Mouse (Mus musculus): ENCODE measurements around the gene Gm28047. TPM values are rescaled to one million over a fixed set of nuclear protein-coding genes. Genes with fewer than 3 reads are reported as not detected.

Gm28047 gene
- total RNA-seq, 1 experiment from 2014 or later, result not detected

DNA sequence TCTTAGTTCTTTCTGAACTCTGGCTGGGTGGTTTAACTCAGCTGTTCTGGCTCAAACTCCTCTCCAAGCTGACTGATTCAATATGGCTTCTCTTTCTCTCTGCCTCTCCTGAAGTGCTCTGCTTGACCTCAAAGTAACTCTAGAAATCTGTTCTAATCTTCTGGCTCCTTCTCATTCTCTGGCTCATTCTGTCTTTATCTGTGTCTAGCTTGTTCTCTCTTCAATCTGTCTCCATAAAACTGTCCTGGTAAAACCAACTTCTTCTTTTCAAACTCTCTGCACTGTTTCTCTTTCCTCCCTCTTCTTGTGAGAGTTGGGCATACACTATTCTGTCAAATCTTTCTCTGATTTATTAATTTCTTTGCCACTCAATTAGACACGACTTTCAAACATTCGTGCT is 57.0 kb downstream of the Gm28047 start:
- no peak for ATAC-seq (replicated peaks; ENCODE audit: insufficient number of reproducible peaks, low FRiP score, low TSS enrichment, poor library complexity, severe bottlenecking)

DNA sequence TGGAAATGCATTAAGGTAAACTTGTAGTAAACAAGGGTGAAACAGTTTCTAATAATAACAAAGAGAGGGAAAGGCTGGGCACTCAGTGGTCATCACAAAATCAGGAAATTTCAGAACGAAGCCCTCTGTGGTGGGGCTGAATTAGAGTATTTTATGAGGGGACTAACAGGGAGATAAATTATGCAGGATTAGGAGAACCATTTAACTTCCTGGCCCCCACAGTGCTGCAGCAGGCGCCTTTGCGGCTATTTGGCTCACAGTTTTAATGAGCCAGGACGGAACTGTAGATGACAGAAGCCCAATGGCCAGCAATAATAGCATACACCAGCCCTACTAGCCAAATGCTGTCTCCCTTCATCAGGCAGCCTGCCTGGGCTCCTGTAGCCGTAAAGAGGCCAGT is 61.2 kb downstream of the Gm28047 start:
- no peak for ATAC-seq (replicated peaks; ENCODE audit: insufficient number of reproducible peaks, low FRiP score, low TSS enrichment, poor library complexity, severe bottlenecking)

DNA sequence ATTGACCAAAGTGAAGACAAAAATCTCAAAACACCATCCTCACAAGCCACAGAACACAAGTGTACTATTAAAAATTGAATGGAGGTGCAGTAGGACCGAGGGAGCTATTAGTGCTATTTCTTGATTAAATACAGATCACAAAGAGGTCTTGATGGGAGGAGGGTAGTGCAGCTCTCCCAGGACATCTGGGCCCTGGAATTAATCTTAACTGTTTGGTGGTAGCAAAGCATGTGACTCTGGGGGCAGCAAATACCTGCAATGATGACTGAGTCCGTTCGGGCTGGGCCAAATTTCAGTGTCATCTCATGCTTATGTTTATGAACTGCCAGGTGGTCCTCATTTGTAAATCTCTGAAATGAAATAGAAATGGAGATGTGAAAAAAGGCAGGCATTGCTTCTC is 61.8 kb downstream of the Gm28047 start:
- ATAC-seq (replicated peaks; ENCODE audit: insufficient number of reproducible peaks, low FRiP score, low TSS enrichment, poor library complexity, severe bottlenecking), result no peak

DNA sequence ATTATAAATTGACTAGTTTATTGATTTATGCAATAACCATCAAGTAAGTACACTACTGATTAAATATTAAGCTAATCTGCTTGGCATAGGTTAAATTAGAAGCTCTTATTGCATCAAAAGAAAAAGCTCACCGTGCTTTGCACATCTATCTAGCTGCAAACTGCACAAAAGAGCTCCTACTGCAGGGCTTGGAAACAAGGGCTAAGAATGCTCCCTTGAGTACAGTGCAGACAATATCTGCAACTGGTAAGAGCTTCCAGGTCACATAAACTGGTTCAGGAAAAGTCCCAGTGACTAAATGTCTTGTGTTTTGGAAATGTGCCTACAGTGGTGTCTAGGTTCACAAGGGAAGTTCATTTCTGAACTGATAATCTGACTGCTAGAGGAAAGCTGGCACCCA is 62.4 kb downstream of the Gm28047 start:
- no peak for ATAC-seq (replicated peaks; ENCODE audit: insufficient number of reproducible peaks, low FRiP score, low TSS enrichment, poor library complexity, severe bottlenecking)

DNA sequence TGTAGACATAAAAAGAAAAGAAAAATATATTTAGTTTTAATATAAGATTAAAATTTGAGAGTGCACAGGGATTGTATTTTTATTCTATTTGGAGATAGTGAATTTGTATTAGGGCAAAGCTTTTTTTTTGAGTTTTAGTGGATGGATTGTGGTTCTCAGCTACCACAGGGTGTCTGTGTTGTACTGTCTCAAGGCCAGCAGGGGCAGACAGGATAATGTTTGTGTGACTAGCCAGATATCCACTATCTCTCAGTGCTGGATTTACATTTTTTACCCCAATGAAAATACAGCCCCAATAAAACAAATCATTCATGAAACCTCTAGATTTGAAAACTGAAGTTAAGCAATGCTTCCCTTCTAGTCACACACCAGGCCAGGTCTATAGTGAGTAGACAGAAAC is 67.3 kb downstream of the Gm28047 start:
- ATAC-seq (replicated peaks; ENCODE audit: insufficient number of reproducible peaks, low FRiP score, low TSS enrichment, poor library complexity, severe bottlenecking), result no peak

DNA sequence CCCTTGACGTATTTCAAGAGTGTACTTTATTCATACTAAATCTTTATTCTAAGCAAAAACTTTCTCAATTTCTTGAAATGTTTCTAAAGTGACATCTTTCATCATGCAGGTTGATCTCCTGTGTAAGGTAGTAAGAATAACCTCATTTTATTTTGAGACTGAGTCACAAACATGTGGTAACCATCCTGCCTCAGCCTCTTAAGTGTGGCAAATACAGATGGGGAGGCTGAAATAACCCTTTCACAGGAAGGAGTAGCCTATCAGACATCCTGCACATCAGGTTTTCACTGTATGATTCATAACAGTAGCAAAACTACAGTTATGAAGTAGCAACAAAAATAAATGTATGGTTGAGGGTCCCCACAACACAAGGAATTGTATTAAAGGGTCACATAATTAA is 69.3 kb downstream of the Gm28047 start:
- ATAC-seq (replicated peaks; ENCODE audit: insufficient number of reproducible peaks, low FRiP score, low TSS enrichment, poor library complexity, severe bottlenecking), result no peak

DNA sequence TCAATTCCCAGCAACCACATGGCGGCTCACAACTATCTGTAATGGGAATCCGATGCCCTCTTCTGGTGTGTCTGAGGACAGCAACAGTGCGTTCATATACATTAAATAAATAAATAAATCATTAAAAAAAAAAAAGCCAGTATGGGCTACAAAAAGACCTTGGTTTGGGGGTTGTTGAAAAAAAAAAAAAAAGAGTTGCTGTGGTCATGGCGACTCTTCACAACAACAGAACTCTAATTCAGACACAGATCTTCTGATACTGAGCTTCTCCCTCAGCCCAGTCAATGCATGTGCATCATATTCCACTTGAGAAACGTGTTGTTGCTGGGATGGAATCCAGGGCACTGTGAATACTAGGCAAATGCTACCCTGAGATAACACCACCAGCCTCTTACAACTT is 72.3 kb downstream of the Gm28047 start:
- ATAC-seq (replicated peaks; ENCODE audit: insufficient number of reproducible peaks, low FRiP score, low TSS enrichment, poor library complexity, severe bottlenecking), result no peak

DNA sequence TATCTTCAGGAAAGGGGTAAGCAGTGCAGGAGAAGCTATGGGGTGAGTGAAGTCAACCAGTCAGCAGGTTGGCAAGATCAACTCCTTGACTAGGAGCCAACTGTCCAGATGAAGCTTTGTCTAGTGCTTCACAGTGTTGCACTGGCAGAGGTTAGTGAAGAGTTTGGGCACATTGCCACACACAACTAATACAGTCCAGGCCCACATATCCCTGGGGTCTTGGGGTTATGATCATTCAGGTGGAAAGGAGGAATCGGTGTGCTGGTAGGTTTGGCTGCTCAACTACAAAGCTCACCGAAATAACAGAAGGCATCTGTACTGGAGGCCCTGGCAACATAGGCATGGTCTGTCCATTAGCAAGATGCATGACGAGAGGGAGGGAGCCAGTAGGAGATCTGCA is 77.4 kb downstream of the Gm28047 start:
- no peak for ATAC-seq (replicated peaks; ENCODE audit: insufficient number of reproducible peaks, low FRiP score, low TSS enrichment, poor library complexity, severe bottlenecking)

DNA sequence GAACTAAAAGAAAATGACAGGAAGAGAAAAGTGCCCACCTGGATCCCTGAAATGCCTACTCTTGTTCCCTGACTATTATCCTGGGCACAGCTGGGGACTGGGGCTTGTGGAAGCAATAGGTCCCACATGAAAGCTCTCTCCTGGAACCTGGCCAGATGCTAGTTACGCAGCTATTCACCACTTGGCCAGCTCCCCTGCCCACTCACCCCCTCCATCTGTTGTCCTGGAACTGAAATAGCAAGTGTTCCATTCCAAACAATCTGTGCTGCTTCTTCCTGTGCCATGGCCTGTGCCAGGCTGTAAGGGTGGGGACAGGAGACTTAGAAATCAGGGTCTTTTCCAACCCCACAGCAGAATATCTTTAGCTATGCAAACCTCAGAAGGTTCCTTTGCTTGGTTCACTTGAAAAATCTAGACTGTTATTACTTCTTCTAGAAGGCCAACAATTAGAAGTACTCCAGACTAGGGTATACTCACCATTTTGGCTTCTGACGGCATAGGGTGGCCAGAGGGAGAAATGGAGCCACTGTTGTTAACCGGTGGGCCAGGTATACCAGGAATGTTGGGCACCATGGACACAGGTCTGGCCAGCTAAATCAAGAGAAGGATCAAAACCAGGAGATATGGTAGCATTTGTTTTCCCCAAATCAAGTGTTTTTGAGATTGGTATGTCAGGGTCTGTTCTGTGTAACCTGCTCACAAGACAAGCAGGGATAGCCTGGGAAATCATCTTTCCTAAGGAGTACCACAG is 78.0 kb downstream of the Gm28047 start:
- ATAC-seq (replicated peaks; ENCODE audit: insufficient number of reproducible peaks, low FRiP score, low TSS enrichment, poor library complexity, severe bottlenecking), result no peak

DNA sequence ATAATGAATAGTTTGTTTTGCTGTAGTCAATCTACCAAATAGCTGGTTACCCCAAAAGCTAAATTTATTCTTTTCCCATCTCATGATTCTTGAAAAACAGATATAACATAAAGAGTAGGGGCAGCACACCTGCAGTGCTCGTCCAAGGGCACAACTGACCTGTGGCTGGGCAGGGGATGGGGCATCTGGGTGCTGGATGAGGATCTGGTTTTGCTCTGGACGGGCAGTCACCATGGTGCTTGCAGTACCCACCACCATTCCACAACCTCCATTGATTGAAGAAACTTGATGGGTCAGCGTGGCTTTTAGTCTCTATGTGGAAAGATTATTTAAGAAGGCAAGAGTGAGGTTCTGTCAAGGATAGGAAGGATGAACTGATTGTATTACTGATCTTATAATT is 78.6 kb downstream of the Gm28047 start:
- ATAC-seq (replicated peaks; ENCODE audit: insufficient number of reproducible peaks, low FRiP score, low TSS enrichment, poor library complexity, severe bottlenecking), result no peak

DNA sequence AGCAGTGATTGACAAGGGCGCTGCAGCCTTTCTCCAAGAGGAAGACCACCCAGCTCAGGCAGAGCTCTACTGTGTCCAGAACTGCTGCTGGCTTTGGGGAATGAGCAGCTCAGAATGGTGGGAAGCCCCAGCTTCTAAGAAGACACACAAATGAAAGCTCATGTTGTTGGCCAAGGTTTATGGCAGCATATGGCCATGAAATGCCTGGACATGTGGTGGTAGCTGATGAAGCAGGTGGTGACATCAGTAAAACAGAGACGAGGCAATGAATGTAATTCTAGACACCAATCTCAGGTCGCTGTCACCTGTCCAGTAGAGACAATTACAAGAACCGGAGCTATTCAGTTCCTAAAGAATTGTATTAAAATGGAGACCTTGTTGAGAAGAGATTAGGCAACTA is 80.1 kb downstream of the Gm28047 start:
- ATAC-seq (replicated peaks; ENCODE audit: insufficient number of reproducible peaks, low FRiP score, low TSS enrichment, poor library complexity, severe bottlenecking), result no peak

DNA sequence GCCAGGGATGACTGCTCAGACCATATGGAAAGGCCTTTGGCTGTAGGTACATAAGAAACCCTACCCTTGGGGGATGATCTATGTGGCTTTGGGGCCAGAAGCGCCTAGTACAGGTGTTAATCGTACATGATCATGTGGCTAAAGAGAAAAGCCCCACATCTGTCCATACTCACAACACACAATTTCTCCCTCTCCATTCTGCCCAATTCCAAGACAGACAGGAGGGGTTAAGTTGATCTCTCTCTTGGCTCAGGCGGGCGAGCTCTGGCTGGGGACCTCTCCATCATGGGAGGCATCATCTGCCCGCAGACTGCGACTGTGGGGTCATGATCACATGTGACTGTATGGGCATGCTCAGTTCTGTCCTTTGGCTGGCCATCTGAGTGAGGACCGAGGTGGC is 90.9 kb downstream of the Gm28047 start:
- ATAC-seq (replicated peaks; ENCODE audit: insufficient number of reproducible peaks, low FRiP score, low TSS enrichment, poor library complexity, severe bottlenecking), result peak; percentile 31; the same call in 1 of the 2 replicates

DNA sequence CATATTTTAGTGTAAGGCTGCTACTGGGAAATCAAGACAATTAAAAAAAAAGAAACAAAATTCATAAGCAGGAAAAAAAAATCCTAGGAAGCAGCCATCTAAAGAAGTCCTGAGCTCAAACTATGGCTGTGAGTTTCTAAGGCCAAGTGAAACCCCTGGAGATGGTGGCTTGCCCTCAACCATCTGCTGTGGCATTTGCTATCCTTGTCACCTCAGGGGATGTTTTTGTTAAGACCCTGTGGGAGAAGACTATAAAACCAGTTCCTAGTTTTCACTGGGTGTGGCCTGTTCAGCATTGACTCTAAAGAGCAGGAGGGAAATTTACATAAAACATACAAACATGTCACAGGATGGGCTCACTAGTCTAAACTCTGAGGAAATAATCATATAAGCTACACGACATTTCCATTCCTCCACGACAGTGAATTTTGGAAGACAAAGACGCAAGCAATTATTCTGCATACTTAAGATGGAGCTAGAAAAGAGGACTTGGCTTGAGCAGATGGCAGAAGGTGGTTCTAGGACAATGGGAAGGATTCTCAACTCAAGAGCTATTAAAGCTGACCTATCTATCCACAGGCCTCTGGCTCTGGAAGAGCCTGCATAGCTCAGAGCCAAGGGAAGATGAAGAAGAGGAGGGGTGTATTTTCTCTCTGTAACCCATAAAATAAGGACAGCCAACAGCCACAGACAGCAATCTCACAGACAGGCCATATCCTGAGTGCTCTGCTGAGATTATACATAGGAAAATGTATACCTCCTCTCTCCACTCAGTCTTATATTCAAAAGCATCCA is 92.6 kb downstream of the Gm28047 start:
- no peak for ATAC-seq (replicated peaks; ENCODE audit: insufficient number of reproducible peaks, low FRiP score, low TSS enrichment, poor library complexity, severe bottlenecking)

DNA sequence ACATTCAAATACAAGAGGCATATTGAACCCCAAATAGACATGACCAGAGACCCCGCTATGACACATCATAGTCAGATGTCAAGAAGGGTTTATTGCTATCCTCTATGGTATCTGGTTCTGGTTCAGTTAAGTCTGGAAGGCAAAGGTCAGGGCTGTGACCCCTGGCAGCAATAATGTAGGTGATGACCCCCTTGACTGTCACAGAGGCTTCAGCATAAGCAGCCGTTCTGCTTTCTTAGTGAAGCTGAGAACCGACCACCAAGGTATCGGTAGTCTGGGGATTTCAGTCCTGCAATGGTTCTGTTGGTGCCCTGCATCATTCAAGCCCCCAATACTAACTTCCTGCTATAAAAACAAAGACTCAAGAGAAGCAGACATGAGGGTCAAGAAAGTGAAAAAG is 93.3 kb downstream of the Gm28047 start:
- ATAC-seq (replicated peaks; ENCODE audit: insufficient number of reproducible peaks, low FRiP score, low TSS enrichment, poor library complexity, severe bottlenecking), result no peak

DNA sequence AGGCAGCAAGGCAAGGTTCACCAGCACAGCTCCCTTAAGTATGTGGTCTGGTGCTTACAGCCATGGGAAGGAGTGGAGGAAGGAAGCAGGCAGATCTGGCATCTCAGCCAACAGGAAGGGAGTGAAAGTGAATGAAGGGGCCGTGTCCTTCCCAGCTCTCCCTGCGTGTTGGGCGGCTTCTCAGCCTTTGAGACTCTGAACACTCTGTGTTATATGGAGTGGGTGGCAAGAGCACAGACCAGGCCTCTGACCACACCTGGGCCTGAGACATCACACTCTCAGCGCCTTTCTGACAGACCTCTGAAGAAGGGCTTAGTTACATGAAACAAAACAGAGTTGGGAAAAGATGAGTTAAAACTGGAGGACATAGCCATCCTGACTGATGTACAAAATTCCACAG is 94.3 kb downstream of the Gm28047 start:
- no peak for ATAC-seq (replicated peaks; ENCODE audit: insufficient number of reproducible peaks, low FRiP score, low TSS enrichment, poor library complexity, severe bottlenecking)

DNA sequence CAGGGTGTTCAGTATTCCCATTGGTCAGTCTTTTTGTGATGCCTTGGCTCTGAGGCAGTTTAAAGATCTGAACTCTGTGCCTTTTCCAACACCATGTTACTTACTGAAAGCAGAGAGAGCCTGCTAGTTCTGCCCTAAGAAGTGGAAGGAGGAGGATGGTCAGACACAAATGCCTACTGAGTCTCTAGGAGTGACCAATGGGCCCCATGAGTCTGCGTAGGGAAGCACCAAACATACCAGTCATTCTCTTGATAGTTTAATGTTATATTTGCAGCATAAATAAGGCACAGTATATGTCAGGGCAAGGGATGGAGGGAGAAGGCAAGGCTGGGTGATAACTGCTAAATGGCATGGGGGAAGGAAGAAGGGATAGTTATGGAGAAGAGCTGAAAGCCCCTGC is 96.5 kb downstream of the Gm28047 start:
- ATAC-seq (replicated peaks; ENCODE audit: insufficient number of reproducible peaks, low FRiP score, low TSS enrichment, poor library complexity, severe bottlenecking), result no peak

DNA sequence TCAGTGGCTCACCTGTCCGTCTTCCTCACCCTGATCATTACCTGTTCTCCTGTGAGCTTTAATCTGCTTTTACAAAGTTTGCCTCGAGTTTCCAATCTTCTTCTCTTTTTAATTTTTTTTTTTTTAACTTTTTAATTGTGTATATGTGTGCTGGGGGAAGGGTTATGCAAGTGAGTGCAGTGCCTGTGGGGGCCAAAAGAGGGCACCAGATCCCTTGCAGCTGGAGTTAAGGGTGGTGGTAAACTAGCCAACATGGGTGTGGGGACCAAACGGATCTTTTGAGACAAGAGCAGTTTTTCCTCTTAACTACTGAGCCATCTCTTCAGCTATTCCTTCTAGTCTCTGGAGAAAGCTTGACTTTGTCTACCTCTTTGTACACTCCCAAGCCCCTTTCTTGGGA is 96.9 kb downstream of the Gm28047 start:
- ATAC-seq (replicated peaks; ENCODE audit: insufficient number of reproducible peaks, low FRiP score, low TSS enrichment, poor library complexity, severe bottlenecking), result no peak

DNA sequence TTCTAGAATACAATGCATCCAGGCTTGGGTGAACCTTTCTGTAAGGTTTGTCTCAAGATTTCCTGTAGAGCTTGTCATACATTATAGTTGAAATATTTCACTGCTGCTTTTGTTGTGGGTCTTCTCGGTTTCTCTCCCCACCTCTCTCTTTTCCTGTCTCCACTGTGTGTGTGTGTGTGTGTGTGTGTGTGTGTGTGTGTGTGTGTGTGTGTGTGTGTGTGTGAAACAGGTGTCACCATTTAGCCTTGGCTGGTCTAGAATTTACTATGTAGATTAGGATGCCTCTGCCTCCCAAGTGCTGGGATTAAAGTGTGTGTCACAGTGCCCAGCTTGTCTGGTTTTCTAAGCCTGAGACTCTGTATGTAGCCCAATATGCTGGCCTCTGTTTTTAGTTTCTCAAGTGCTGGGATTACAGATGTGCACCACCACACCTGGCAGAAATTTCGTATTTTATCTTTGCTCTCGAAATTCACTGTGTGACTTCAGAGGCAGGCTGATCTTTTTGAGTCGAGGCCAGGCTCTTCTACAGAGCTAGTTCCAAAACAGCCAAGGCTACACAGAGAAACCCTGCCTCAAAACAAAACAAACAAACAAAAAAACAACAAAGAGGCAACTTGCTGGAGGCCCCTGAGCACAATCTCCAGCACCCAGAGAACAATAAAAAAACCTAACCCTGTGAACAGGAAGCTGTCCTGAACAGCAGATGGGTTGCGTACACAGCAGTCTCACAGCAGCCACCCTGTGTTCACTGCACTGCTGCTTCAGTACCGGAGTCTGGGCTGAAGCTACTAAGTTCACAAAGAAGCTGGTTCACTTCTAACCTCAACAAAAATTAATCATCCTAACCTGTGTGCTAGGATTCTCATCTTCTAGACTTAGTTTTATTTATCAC is 98.5 kb downstream of the Gm28047 start:
- no peak for ATAC-seq (replicated peaks; ENCODE audit: insufficient number of reproducible peaks, low FRiP score, low TSS enrichment, poor library complexity, severe bottlenecking)

DNA sequence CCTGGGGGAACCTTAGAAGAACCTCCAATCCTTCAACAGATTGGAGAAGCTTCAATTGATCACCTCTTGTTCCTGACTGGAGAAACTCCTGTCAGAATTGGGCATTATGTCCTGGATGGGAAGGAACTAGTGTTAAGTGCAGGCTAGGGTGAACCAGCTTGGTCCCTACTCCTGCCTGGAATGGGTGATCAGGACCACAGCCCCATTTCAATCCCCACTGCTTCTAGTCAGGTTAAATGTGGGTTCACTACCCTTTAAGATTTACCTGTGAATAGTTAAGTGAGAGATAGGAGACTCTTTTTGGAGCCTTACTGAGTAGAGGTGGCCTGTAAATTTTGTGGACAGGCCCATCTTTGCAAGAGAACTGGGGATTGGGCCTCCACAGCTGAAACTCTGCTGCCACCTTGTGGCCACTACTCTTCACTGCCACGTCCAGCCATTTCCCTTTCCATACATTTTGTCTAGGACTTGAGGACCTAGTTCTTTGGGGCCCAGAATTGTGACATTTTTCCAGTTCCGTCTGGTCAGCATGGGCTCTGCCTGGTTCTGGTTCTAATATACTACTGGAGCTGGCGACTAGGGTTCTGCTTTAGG is 99.9 kb downstream of the Gm28047 start, which contains the start of gene Npff:
Npff (minus strand) TSS at position 51 of the 594 bp plus-strand sequence.
- peak; percentile 66 for ATAC-seq (replicated peaks; ENCODE audit: insufficient number of reproducible peaks, low FRiP score, low TSS enrichment, poor library complexity, severe bottlenecking)

All from monocyte, adult 5-6 weeks (primary cell).